Mouse (Mus musculus) forebrain, postnatal 0 days (tissue): ENCODE data around the gene Fbxw24. TPM values are rescaled to one million over a fixed set of nuclear protein-coding genes. Genes with fewer than 3 reads are reported as not detected.

Experiments used
- ATAC-seq: fragments of 200-750 bp; cut with Nextera tagmentation; 2 replicates; pipeline ENCODE4 v1.8.0; 2017; ENCODE audit warnings: mild to moderate bottlenecking, moderate library complexity
- DNase-seq: peaks from one replicate; pipeline ENCODE4 v3.0.0-alpha.2; 2015
- H3K27ac ChIP-seq: fragments of 300-500 bp; sonication (generic); 2 replicates; pipeline ENCODE4 v1.5.1; 2014; ENCODE audit warnings: low read depth, mild to moderate bottlenecking, antibody characterized with exemption, low read length, moderate library complexity, mixed read lengths
- H3K27me3 ChIP-seq: fragments of 300-500 bp; sonication (generic); 2 replicates; pipeline ENCODE4 v1.6.1; 2014; ENCODE audit warnings: mild to moderate bottlenecking, low read length, mixed read lengths; ENCODE audit not compliant: insufficient read depth
- H3K36me3 ChIP-seq: fragments of 300-500 bp; sonication (generic); 2 replicates; pipeline ENCODE4 v1.6.1; 2014; ENCODE audit warnings: mild to moderate bottlenecking, moderate library complexity; ENCODE audit not compliant: insufficient read depth
- H3K4me1 ChIP-seq: fragments of 300-500 bp; sonication (generic); 2 replicates; pipeline ENCODE4 v1.6.1; 2014; ENCODE audit warnings: antibody characterized with exemption; ENCODE audit not compliant: insufficient read depth
- H3K4me2 ChIP-seq: fragments of 300-500 bp; sonication (generic); 2 replicates; pipeline ENCODE4 v1.6.1; 2014; ENCODE audit warnings: low read depth, mild to moderate bottlenecking, moderate library complexity
- H3K4me3 ChIP-seq: fragments of 300-500 bp; sonication (generic); 2 replicates; pipeline ENCODE4 v1.5.1; 2014; ENCODE audit warnings: low read depth, low read length, mixed read lengths
- H3K9ac ChIP-seq: fragments of 300-500 bp; sonication (generic); 2 replicates; pipeline ENCODE4 v1.6.1; 2014; ENCODE audit warnings: mild to moderate bottlenecking
- H3K9me3 ChIP-seq: fragments of 300-500 bp; sonication (generic); 2 replicates; pipeline ENCODE4 v1.6.1; 2016; ENCODE audit warnings: low read length
- CTCF ChIP-seq: sonication (generic); IDR thresholded peaks from 2 replicates; pipeline ENCODE4 v1.5.1; 2016; ENCODE audit warnings: antibody characterized with exemption, control low read depth, low read depth
- WGBS: fragments of 180-500 bp; shearing (Covaris S2); extraction: QIAGEN DNeasy Blood & Tissue Kit; methylation state at CpG from one replicate; pipeline ENCODE4 v1.1.7; 2014; 5-methylcytosine and 5-hydroxymethylcytosine counted together
- polyA plus RNA-seq: library from polyadenylated mRNA; unstranded; fragments of >200 nt; fragmentation: Nextera tagmentation; extraction: Ambion mirVana; gene quantifications from 2 replicates; pipeline ENCODE4 v1.2.1, GENCODE M21; 2015
- total RNA-seq: library from RNA; depleted of rRNA; stranded (reverse); fragments of >200 nt; gene quantifications from 2 replicates; pipeline ENCODE4 v1.2.3, GENCODE M21; 2014; rRNA removed

Fbxw24 gene
- total and polyA plus RNA-seq, 2 experiments from 2014 or later: 0.19 TPM; not detected in 1

DNA sequence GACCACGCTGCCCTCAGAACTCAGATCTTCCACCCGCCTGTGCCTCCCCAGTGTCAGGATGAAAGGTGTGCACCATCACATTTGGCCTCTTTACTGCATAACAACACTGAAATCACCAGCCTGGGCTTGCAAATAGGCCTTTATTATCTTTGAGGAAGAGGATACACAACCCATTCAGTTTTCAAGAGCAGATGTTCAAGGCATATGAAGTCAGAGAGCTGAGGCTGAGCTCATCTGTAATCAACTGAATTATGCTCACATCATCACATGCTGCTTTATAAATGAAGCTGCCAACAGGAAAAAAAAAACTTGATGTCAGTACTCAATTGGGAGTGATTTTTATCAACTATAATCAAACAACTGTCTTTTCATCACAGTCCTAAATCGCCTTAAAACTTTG, 73.4 kb downstream of the Fbxw24 start:
- 81% methylated on average over 3 of the region's 3 CpGs for WGBS
- no peak for ATAC-seq
- TF ChIP-seq CTCF: no peak
- no peaks in the 10 kb centered on the region for H3K9me3 ChIP-seq
- H3K9ac ChIP-seq: no peak overlapping the region
- no peak overlapping the region for H3K27ac ChIP-seq
- no peaks in the 10 kb centered on the region for H3K36me3 ChIP-seq
- no peaks in the 10 kb centered on the region for H3K27me3 ChIP-seq
- no peak overlapping the region for H3K4me3 ChIP-seq
- DNase-seq: no peak
- no peaks in the 10 kb centered on the region for H3K4me1 ChIP-seq
- H3K4me2 ChIP-seq: no peak overlapping the region

Other genes starting within 250 kb of the Fbxw24 start
- gene Fbxw22, start 221.8 kb downstream of the Fbxw24 start, total RNA-seq: not detected in 2 replicates
- not detected in 2 replicates for gene Fbxw22, start 221.8 kb downstream of the Fbxw24 start, polyA plus RNA-seq
- not detected in 2 replicates for gene Fbxw16, start 176.9 kb downstream of the Fbxw24 start, total RNA-seq
- gene Fbxw16, start 176.9 kb downstream of the Fbxw24 start, polyA plus RNA-seq: not detected in 2 replicates
- not detected in 2 replicates for gene Fbxw19, start 130.2 kb downstream of the Fbxw24 start, total RNA-seq
- not detected in 2 replicates for gene Fbxw19, start 130.2 kb downstream of the Fbxw24 start, polyA plus RNA-seq
- 0.71 TPM in 1 of 2 replicates, not detected in the other for gene Fbxw15, start 57.8 kb downstream of the Fbxw24 start, total RNA-seq
- gene Fbxw15, start 57.8 kb downstream of the Fbxw24 start, polyA plus RNA-seq: not detected in 2 replicates
- not detected in 2 replicates for gene Fbxw25, start 38.6 kb upstream of the Fbxw24 start, total RNA-seq
- gene Fbxw25, start 38.6 kb upstream of the Fbxw24 start, polyA plus RNA-seq: not detected in 2 replicates
- gene Fbxw18, start 76.6 kb upstream of the Fbxw24 start, total RNA-seq: not detected in 2 replicates
- not detected in 2 replicates for gene Fbxw18, start 76.6 kb upstream of the Fbxw24 start, polyA plus RNA-seq
- not detected in 2 replicates for gene Fbxw26, start 120.0 kb upstream of the Fbxw24 start, total RNA-seq
- not detected in 2 replicates for gene Fbxw26, start 120.0 kb upstream of the Fbxw24 start, polyA plus RNA-seq
- not detected in 2 replicates for gene Fbxw27, start 164.6 kb upstream of the Fbxw24 start, total RNA-seq
- not detected in 2 replicates for gene Fbxw27, start 164.6 kb upstream of the Fbxw24 start, polyA plus RNA-seq
- not detected in 2 replicates for gene Spink8, start 186.2 kb upstream of the Fbxw24 start, total RNA-seq
- gene Spink8, start 186.2 kb upstream of the Fbxw24 start, polyA plus RNA-seq: 0.69 TPM in 2 replicates
- gene Nme6, start 206.7 kb upstream of the Fbxw24 start, total RNA-seq: 31.3 and 39.8 TPM in 2 replicates
- 47.5 and 55.6 TPM in 2 replicates for gene Nme6, start 206.7 kb upstream of the Fbxw24 start, polyA plus RNA-seq
- gene Camp, start 223.6 kb upstream of the Fbxw24 start, total RNA-seq: 0.85 TPM in 1 of 2 replicates, not detected in the other
- 0.35 and 1.4 TPM in 2 replicates for gene Camp, start 223.6 kb upstream of the Fbxw24 start, polyA plus RNA-seq
- 14.4 and 16.1 TPM in 2 replicates for gene Cdc25a, start 249.5 kb upstream of the Fbxw24 start, total RNA-seq
- 7.7 and 8.7 TPM in 2 replicates for gene Cdc25a, start 249.5 kb upstream of the Fbxw24 start, polyA plus RNA-seq